Mouse (Mus musculus) kidney, postnatal 36 days (tissue): ENCODE data around the gene Gpnmb.

ENCODE experiments used
- DNase-seq, 2 experiments: peaks; one replicate each; pipeline ENCODE4 v3.0.0; 2021 to 2022; ENCODE audit warnings: mixed read lengths in 2 of 2

Gpnmb gene

GRCm38 (mm10) chr6:49032783-49033182 is 3.6 kb upstream of the Gpnmb start:
- DNase-seq, result no peak

- DNase-seq, result no peak
Observed at GRCm38 (mm10) chr6:49037268-49037662, 919 bp downstream of the Gpnmb start.

- peak; percentile 38 to 83 for DNase-seq
Observed at GRCm38 (mm10) chr6:49039470-49040180, 3.3 kb downstream of the Gpnmb start.

DNA sequence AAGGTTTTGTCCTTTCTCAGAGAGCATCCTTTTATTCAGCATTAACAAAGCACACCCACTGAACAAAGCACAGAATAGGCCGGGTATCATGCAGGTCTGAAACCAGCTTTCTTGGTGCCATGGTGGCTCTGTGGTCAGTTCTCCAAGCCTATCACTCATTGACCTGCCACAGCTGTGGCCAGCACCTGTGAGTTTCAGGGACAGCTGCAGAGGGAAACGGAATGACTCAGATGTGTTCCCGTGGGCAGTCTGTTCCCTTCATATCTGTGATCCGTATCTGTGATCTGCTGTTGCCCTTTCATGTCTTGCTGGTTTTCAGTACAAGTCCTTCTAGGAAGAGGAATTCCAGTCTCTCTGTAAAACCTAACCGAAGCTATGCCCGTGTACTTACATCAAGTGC is 10.2 kb downstream of the Gpnmb start:
- DNase-seq, result no peak

- no peak for DNase-seq
Observed at GRCm38 (mm10) chr6:49046976-49047375, 10.6 kb downstream of the Gpnmb start.

DNA sequence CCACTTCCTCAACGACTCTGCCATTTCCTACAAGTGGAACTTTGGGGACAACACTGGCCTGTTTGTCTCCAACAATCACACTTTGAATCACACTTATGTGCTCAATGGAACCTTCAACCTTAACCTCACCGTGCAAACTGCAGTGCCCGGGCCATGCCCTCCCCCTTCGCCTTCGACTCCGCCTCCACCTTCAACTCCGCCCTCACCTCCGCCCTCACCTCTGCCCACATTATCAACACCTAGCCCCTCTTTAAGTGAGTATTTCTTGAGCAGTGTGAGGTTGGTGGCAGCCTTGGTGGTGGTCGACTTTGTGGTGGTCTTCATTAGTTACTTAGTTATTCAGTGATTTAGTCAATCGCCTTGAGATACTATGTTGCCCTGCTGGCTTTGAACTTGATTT is 11.5 kb downstream of the Gpnmb start:
- DNase-seq, result no peak

- no peak for DNase-seq
Observed at GRCm38 (mm10) chr6:49048395-49048794, 12.0 kb downstream of the Gpnmb start.

DNA sequence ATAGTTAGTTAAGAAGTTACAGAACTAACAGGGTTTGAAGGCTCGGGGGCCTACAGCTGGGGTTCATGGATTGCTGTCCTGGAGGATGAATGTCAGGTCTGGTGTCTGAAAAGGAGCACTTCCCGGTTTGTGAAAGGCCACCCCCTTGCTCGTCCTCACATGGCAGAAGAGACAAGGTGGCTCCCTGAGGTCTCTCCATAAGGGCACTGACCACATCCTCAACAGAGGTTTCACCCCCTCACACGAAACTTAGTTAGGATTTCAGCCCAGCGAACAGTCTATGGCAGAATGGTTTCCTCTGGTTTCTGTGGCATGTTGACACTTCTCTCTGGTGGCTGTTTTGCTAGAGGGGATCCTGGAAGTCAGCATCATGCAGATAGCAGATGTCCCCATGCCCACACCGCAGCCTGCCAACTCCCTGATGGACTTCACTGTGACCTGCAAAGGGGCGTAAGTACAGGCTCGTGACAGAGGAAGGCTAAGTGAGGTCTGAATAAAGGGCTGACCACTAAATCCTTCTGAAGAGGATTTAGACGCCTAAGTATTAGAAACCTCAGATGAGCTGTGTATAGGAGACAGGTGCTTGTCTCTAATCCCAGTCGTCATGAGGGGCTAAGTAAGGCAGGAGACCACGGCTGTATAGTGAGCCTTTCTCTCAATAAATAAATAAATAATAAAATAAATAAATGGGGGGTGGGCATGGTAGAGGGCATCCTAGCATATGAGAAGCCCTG is 14.5 kb downstream of the Gpnmb start:
- DNase-seq, result no peak

- no peak for DNase-seq
Observed at GRCm38 (mm10) chr6:49052191-49052590, 15.8 kb downstream of the Gpnmb start.

- DNase-seq, result no peak
Observed at GRCm38 (mm10) chr6:49055256-49055733, 18.9 kb downstream of the Gpnmb start.

DNA sequence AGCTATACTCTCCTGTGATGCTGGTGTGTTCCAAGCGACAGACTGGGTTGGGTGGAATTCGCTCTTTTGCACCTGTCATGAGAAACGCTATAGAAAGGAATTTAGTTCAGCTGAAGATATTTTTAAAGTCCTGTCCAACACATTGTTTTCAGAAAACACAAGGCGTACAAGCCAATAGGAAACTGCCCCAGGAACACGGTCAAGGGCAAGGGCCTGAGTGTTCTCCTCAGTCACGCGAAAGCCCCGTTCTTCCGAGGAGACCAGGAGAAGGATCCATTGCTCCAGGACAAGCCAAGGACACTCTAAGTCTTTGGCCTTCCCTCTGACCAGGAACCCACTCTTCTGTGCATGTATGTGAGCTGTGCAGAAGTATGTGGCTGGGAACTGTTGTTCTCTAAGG is 19.7 kb downstream of the Gpnmb start:
- DNase-seq, result no peak

GRCm38 (mm10) chr6:49057053-49058021 is 21.0 kb downstream of the Gpnmb start:
- DNase-seq, result peak; percentile 64 to 80

- DNase-seq, result no peak
Observed at GRCm38 (mm10) chr6:49068361-49068760, 32.0 kb downstream of the Gpnmb start.

DNA sequence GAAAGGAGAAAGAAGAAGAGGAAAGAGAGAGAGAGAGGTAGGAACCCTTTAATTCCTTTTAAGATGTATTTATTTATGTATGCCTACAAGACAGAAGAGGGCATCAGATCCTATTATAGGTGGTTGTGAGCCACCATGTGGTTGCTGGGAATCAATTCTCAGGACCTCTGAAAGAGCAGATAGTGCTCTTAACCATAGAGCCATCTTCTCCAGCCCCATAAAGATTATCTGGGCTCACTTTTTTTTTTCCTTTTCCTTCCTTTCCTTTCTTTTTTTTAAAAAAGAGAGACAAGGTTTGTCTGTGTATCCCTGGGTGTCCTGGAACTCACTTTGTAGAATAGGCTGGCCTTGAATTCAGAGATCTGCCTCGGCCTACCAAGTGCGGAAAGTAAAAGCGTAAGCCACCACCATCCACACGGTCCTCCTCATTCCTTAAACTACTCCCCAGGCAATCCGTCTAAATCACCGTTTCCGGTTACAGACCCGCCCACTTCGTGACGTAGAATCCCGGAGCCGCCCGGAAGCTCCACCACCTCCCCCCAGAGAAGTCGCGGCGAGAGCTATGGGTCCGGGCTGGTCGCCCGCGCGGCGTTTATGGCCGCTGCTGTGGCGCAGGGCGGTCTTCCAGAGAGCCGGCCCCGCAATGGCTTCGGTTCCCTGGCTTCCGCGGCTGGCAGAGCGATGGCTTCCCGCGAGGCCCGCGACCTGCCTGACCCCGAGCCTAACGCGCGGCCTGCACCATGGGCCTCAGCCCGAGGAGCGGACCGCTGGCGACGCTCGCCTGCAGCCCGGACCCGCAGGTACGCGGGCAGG is 37.2 kb downstream of the Gpnmb start, which contains the start of gene Malsu1:
Malsu1 (plus strand) TSS at position 492 of the 813 bp plus-strand sequence.
- peak; percentile 96 to 98 for DNase-seq

DNA sequence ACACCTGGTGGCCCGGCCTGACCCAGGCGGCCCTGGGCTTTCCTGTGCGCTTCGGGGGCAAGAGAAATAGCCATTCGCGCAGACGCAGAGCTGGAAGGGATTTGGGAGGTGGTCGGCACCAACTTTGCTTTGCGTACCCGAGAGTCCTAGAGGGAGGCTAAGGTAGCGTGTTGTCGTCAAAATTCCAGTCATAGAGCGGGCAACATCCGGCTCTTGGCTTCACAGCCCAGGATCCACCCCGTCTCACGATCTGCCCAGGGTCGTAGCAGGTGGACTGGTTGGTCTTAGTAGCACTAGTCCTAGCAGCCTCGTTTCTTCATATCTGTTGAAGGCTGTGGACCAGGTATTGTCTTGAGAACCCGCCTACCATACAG is 37.8 kb downstream of the Gpnmb start:
- peak in 1 of 2 experiments; percentile 5 for DNase-seq

GRCm38 (mm10) chr6:49077894-49078293 is 41.5 kb downstream of the Gpnmb start:
- DNase-seq, result no peak

GRCm38 (mm10) chr6:49079313-49079712 is 43.0 kb downstream of the Gpnmb start:
- no peak for DNase-seq

GRCm38 (mm10) chr6:49083008-49083407 is 46.7 kb downstream of the Gpnmb start:
- no peak for DNase-seq

DNA sequence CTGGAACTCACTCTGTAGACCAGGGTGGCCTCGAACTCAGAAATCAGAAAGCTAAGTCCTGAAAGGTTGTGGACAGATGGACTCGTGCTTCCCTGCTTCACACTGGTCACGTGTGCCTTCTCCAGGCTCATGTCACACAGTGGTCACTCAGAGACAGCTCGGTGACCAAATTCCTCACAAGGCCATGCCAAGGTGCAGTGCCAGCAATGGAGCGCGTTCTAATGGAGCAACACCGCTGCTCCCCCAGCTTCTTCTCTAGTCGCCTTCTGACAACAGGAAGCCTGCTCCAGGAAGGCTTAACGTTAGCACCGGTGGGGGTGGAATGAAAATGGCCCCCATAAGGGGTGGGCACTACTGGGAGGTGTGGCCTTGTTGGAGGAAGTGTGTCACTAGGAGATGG is 58.6 kb downstream of the Gpnmb start:
- DNase-seq, result no peak

DNA sequence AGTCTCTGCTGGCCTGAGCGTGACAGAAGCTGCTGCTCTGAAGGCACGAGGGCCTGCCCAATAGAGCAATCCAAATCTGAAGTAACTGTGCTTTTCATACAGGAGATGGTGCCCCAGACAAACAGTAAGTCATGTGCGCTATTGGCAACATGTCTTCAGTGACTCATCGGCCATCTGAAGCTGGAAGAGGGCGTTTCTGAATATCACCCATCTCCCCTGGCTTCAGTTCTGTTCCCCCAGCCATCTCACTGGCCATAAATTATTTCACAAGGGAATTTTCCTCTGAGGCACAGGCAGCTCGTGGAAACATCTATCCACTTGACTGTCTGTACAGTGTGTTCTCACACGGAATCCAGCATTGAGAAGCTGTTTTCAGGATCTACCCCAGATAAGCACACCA is 60.1 kb downstream of the Gpnmb start:
- peak; percentile 34 to 58 for DNase-seq

- DNase-seq, result peak; percentile 85 to 90
Observed at GRCm38 (mm10) chr6:49096933-49097461, 60.7 kb downstream of the Gpnmb start.

DNA sequence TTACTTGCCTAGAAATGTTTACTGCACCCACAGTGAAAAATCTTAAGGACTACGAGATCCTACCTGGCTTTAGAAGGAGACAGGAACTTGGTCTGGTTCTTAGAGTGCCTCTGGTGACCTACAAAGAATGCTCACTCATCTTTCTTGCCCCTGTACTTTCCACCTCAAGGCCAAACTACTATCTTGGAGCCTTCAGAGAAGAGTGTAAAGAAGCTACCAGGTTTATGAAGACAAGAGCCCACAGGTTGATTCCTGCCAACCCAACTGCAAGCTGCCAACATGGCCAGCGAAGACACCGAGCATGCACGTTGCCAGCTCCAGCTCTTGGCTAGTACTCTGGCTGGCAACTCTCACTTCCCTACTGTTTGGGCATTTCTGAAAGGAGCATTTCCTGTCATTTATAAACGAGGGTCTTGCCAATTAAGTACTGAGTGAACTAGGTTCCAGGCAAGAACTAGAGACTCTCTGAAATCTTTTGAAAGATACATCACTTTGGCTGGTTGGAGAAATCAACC is 61.3 kb downstream of the Gpnmb start:
- DNase-seq, result peak; percentile 9 to 14
